Mouse (Mus musculus) liver, adult 2 months (tissue): ENCODE results near the gene Csrp1.

Experiments used
- CTCF ChIP-seq: fragments of 200-500 bp; IDR thresholded peaks from 2 replicates; pipeline ENCODE4 v1.5.1; 2011; ENCODE audit warnings: low read depth, low read length, control low read depth
- POLR2A ChIP-seq: fragments of 200-500 bp; IDR thresholded peaks from 2 replicates; pipeline ENCODE4 v1.6.1; 2011; ENCODE audit warnings: low read length, control low read depth; ENCODE audit not compliant: insufficient read depth; ENCODE audit errors: extremely low read depth

- no peak for TF ChIP-seq CTCF
- TF ChIP-seq POLR2A: no peak
These were observed 46.9 kb downstream of the Csrp1 start for GRCm38 (mm10) chr1:135766592-135767306.
